Mouse (Mus musculus) left cerebral cortex, adult 9 months (tissue): ENCODE results near the gene Atp7a.

Experiments
- DNase-seq, 2 experiments: peaks; one replicate each; pipeline ENCODE4 v3.0.0; 2022; ENCODE audit warnings: low spot score in 2 of 2

Gene Atp7a

DNA sequence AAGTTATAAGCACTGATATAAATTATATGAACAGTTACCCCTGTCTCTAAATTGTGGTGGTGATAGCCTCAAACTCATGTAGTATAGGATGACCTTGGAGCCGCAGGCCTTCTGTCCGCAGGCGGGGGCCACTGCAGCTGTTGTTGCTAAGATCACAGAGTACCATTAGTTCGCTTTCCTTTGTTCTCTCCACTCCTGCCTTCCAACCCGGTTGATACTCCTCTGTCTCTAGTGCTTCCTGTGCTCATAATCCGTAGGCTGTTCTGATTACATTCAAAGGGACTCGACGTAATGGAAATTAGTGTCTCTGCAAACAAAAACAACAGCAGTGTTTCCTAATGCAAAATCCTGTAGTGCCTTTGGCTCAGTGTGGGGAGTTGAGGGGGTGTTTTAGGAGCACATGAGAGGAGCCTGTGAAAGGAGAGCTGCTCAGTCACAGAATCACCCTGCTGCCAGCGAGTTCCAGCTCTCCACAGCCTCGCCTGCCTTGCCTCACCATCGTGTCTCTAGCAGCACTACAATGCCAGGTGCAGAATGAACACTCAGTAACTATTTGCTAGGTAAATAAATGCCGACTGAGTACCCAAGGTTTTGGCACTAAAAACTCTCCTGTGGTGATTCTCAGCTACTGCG lies 53.9 kb downstream of the Atp7a start:
- peak in 1 of 2 experiments; percentile 5 for DNase-seq

DNA sequence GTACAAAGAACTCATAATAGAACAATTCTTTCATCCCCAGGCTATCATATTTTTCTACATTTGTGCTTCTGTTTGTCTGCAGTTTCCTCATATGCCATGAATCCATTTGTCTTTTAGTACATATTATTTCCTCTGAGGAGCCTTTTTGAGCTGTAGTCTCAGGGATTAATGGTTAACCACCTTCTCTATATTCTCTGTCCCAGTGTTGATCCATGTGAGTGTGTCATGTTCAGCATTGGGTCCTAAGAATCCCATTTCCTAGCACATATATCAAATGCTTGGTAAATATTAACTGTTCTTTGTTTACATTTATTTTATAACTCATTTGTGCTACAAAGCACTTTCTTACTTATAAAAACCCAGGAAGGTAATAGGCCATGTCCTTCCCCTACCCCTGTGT lies 55.4 kb downstream of the Atp7a start:
- DNase-seq: no peak

DNA sequence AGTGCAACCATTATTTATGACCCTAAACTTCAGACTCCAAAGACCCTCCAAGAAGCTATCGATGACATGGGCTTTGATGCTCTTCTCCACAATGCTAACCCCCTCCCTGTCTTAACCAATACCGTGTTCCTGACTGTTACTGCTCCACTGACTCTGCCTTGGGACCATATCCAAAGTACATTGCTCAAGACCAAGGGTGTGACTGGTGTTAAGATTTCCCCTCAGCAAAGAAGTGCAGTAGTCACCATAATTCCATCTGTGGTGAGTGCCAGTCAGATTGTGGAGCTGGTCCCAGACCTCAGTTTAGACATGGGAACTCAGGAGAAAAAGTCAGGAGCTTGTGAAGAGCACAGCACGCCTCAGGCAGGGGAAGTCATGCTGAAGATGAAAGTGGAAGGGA lies 58.1 kb downstream of the Atp7a start:
- DNase-seq: no peak

DNA sequence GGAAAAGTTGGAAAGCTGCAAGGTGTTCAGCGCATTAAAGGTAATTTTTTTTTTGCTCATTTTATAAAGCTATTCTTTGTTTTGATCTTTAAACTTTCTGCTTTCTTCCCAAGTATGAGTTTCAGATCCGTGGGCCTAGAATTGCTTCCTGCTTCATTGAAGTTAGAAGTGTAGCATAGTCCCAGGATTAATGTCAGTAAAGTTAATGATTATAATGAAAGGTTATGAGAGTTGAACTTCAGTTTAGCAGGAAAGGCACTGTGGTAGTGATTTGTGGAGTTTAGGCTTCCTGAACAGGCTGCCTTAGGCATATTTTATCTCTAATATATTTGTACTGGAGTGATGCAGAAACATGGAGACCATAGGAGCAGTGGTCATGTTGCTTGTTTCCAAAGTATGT lies 58.5 kb downstream of the Atp7a start:
- no peak for DNase-seq

DNA sequence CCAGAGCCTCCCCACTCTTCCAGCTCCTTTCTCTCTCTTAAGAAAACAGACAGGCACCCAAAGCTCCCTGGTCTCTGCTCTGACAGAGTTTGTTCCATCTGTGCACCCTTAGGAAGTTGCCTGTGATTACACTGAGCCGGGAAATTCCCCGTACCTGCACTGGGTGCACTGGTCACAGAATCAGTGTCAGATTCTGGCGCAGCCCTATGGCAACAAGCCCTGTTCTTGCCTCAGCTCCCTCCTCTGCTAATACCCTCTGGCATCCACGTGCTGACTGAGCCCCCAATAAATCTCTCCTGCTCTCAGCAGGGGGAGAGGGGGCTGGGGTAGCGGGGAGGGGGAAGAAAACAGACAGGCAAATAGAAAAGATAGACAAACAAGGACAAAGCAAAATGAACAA lies 65.9 kb downstream of the Atp7a start:
- DNase-seq: no peak

DNA sequence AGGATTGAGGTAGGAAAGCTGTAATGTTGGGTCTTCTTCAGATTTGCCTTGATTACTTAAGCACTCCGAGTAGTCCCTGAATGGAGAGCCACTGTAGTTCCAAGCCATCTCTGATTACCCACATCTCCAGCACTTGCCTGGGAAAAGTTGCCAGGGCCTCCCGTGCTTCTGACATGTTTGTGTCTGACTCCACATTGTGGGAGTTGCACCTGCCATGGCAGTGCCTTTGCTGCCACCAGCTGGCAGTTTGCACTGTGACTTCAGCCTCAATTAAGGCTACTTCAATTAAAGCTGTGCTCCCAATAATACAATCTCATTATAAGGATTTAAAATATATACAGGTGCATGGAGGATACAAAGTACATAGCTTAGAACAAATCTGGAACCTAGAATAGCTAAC lies 78.4 kb downstream of the Atp7a start:
- DNase-seq: peak in 1 of 2 experiments; percentile 14

DNA sequence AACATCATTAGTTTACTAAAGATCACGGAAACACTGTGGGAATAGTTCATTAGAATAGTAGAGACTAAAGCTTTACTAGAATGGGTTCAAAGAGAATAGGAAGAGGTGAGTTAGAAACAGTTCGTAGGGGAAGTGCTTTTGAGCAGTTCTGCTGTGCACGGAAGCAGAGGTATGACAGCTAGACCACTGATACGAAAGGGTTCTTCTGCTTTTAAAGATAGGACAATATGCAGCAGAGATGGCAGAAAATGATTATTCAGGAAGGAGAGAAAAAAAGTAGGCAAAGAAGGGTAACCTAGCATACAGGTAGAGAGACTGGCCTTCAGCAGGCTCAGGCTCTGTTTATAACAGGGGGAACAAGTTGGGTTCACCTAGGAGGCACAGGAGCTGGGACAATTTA lies 86.8 kb downstream of the Atp7a start:
- no peak for DNase-seq

DNA sequence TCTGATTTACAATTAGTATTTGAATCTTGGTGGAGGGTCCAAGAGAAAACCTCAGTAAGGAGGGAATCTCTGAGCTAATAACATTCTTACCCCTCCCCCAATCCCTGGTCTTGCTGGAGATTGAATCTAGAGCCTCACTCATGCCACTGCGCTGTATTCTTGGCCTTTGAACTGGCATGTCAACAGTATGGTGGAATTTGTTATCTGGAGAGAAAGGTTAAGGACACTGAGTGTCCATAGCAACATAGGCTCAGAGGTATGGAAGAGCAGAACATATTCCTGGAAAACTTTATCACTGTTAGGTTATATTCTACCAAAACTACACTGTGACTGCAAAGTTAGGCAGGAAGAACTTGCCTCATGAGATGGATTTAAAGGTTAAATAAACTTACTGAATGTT lies 87.6 kb downstream of the Atp7a start:
- no peak for DNase-seq

DNA sequence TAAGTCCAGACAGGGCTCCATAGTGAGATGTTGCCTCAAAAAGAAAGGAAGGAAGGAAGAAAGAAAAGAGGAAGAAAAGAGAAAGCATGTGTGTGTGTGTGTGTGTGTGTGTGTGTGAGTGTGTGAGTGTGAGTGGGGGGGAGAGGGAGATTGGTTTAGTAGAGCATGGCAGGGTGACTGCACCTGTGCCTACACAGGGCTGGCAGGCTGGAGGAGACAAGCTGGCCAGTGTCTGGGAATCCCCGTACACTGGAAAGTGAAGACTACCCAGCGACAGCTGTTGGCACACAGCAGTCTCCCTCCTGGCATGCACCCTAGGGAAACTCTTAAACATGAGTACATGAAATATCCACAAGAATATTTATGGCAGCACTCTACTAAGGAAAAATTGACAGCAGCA lies 95.7 kb downstream of the Atp7a start:
- DNase-seq: no peak

DNA sequence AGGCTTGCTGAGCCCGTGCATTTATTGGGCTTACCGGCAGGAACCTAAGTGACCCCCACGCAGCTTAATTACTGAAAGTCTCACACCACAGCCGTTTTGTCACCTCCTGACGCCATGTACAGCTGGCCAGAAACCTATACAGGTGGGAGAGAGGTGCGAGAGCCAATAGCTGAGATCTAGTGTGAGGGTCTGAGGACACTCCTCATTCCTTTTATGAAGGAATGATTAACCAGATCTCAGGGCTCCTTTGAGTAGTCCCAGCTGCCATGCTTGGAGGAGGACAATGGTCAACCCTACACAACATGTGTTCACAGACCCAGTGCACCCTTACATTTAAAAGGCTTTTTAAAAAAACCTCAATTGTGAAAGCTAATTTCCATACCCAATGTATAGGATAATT lies 101.2 kb downstream of the Atp7a start:
- no peak for DNase-seq

DNA sequence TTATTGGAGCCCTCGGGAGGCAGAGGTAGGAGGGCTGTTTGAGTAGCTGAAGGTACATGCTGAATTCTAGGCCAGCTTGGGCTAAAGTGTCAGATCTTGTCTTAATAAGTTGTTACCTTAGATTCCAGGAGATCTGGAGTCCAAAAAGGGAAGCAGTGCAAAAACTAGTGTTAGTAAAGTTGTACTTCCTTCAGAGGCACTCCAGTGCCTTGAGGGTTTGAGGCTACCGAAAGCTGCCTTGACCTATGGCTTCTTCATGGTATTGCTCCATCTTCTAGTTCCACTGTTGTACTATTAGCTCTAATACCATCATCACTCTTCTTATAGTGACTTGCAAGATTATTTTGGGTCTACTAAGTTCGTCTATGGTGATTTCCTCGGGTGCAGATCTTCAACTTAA lies 102.8 kb downstream of the Atp7a start:
- no peak for DNase-seq

DNA sequence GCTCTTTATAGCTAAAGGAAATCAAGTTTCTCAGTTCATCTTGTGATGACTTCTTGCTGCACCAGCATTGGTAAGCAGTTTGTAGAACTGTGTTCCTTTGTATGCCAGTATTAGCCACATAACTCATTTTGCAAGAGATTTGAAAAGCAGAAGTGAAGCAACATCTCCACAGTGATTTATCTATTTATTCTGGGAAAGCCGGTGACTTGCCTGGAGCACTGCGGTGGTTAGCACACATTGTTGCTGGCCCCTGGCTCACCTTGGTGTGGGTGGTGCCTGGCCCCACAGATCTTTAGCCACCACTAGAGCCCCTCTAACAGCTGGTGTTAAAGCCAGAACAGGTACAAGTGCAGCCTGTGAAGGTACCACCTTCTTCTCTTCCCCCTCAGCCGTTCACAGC lies 107.8 kb downstream of the Atp7a start:
- no peak for DNase-seq

DNA sequence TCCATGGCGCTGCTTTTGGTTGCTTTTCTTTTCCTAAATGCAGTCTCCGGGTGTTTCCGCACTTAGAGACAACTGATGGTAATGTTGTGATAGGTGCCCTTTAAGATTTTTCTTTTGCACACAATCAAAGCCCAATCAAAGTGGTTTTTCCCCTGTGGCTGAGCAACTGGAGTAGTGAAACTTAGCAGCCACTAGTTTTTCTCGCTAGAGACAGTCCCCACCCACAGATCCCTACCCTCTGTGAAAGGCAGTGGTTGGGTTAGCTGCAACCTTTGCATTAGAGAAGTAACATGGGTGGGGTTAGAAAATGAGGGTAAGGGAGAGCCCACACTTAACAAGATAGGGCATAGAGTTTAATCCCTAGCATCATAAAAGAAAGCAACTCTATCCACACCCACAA lies 108.4 kb downstream of the Atp7a start:
- DNase-seq: no peak

DNA sequence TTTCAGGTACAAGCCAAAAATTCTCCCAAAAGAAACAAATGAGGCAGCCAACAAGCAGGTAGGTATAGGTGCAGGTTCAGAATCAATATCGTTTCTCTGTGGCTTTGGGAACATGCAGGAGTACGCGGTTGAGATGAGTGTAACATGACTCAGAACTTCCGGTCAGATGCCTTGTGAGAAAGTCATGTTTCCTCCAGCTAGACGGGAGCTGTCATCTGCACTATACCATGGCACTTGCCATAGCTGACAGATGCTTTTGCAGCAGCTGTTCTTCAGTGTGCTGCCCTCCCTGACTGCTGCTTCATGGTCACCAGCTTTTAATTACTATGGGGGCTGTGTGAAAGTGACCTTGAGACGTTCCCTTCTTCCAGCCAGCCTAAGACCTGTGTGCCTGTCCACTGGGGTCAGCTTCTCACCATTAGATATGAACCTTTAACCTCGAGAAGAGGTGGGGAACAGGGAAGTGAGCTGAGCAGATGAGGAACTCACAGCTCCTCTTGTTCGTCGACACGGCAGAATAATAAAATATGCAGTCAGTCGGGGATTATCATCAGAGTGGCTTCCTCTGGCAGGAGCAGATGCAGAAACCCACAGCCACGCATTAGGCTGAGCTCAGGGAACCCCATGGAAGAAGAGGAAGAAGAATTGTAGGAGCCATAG lies 109.0 kb downstream of the Atp7a start:
- DNase-seq: no peak

DNA sequence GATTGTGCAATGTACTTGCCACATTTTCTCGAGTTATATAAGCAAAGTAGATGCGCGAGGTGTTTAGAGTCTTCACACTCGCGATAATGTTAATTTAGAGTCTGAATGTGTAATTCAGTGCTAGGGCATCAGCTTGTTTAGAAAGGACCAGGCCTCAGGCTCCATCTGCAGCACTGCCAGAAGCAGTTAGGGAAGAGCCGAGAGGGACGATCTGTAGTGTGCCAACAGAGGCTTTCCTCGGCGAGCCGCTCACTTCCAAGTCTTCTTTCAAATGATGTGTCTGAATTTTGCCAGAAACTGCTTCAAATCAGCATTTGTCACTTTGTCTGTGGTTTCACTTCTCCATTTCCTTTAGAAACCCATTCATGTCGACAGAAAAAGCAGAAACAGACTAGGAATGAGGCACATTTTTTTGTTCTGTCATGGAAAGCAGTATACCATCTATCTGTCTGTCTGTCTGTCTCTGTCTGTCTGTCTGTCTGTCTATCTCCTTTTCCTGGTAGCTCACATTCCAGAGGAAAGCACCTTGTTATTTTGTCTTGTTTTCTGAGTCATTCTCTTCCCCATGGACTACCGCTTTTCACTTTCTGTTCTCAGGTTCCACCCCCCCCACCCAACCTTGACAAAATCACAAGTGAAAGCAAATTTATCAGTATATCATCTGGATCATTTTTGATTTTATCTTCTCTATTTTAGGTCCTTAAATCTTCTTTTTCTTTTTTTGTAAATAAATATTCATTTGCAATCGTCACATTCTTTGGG lies 112.4 kb downstream of the Atp7a start:
- DNase-seq: peak in 1 of 2 experiments; percentile 1

DNA sequence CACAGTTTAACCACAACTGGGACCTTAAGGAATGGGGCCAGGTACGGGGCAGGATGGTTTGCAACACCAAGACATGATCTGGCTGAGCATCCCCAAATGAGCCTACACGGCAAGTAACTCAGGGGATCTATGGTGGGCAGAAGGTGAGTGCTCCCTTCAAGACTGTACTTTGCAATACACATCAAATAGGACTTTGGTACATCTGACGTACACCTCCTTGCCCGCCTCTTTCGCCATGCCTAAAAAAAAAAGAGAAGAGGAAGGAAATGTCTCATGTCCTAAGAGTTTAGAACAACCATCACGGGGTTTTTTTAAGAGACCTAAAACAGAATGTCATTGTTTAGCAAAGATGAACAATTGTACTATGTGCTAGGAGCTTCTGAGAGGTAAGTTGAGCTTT lies 115.9 kb downstream of the Atp7a start, which contains the start of gene Tlr13:
Tlr13 (plus strand) TSS at position 269 of the 400 bp plus-strand sequence.
- no peak for DNase-seq

DNA sequence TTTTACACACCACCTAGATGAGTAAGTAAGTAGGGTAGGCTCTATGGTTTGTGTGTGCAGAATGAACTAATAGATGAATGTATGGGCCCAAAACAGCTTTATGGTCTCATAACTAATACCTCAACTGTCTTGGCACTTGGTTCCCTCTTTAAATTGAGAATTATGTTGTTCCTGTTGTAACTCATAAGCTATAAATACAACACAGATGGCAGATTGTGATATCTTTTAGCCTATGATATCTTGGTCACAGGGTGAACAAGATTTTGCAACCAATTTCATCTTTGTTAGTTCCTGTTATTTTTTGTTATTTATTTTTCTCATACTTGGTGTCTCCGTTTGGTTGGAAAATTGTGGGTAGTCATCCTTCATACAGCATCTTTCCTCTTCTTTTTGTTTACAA lies 121.1 kb downstream of the Atp7a start:
- DNase-seq: no peak

DNA sequence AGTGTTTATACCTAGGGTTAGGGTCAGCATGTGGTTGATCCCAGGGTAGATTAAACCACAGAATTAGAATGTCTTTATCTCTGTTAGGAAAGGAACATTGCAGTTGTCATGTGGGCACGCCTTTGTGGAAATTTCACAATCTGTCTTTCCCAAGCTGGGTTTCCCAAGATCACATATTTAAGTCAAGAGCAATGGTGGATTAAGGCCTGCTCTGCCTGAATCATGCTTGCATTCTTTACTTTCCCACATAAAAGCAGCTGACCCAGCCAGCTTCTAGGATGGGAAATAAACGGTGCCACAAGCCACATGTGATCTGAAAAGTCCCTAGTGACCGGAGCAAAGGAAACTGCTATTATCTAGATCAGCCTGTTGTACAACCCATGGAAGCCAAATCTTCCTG lies 122.4 kb downstream of the Atp7a start:
- no peak for DNase-seq

DNA sequence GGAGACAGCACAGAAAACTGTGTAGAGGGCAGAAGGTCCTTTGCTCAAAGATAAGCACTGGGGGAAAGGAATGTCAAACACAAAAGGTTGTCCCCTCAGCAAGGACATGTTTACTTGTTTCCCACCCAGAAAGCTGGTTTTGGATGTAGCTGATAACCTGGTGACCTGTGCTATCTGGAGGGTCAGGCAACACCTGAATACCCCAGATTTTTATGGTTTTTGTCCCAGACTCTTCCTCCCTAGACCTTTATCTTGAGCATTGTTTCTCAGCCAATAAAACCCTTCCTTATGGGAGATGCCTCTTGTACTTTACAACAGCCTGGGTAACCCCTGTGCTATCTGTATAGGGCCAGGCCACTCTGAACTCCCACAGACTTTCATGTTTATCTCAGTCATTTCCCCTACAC lies 127.1 kb downstream of the Atp7a start:
- no peak for DNase-seq

DNA sequence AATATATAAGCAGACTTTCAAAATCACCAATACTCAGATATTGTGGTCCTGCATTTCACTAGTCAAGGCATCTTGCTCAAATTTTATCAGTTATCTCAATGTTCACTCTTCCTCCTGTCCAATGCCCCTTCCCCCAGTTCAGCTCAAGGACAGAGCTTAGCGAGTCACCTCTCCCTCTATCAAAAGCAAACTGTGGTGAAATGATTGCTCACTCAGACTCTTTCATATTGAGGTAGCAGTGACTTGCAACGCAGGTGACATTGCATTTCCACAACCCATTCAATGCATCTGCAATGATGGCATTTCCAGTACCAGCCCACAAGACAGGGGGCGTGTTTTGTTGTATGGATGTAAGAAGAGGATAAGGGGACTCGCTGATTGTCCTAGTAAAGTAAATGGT lies 128.8 kb downstream of the Atp7a start:
- DNase-seq: no peak

DNA sequence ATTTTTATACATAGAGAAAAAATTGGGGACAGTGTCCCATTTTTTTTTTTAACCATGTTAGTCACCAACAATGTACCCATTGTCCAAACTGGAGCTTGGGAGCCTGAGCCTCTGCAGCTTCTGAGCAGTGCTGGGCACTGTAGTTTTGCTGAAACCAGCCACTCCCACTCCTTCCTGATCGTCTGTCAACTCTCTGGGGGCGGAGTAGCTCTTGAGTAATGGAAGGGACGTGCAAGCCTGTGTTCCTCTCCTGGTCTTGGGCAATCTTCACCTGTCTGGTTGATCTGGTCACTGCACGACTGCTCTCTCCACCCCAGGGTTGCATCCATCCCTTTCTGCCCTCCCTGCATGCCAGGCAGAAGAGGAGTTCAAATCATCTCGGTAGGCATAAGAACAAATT lies 136.9 kb downstream of the Atp7a start:
- no peak for DNase-seq

DNA sequence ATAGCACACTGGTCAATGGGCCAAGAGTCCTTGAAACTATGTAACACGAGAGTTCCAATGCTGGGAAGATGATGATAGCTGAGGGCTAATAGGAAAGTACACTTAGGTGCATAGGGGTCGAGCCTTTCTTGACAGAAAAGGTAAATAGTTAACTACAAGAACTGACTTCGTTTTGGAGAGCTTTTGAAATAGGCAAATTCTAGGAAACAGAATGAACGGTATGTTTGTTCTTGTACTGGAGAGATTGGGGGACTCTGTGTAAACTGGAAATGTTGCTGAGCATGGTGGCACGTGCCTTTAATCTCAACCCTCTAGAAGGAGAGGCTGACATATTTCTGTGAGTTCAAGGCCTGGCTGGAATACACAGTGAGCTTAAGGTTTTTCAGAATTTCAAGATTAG lies 137.5 kb downstream of the Atp7a start:
- DNase-seq: no peak

DNA sequence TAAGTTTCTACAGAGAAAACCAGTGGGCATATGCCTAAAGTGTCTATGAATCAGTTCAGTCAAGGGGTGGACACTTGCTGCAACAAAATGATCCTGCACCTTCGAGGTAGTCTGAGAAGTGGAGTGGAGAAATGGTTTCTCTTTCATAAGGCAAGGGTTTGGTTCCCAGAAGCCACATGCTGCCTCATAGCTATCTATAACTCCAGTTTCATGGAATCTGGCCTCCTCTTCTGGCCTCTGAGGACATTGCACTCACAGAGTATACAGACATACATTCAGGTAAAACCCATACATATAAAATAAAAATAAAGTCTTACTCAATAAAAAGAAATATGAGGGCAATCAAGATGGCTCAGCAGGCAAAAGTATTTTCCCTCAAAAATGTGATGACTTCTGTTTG lies 138.0 kb downstream of the Atp7a start:
- no peak for DNase-seq
